Mouse (Mus musculus) heart, postnatal 0 days (tissue): ENCODE results near the gene C2cd2l.
A peak's percentile ranks its signal among the peaks of the same experiment; 100 is the strongest.

Experiments
- CTCF ChIP-seq: IDR thresholded peaks from 2 replicates; pipeline ENCODE4 v1.5.1; 2016; ENCODE audit warnings: antibody characterized with exemption, control low read depth, low read depth
- EP300 ChIP-seq: IDR thresholded peaks from 2 replicates; pipeline ENCODE4 v1.6.1; 2016; ENCODE audit warnings: antibody characterized with exemption, low read depth

DNA sequence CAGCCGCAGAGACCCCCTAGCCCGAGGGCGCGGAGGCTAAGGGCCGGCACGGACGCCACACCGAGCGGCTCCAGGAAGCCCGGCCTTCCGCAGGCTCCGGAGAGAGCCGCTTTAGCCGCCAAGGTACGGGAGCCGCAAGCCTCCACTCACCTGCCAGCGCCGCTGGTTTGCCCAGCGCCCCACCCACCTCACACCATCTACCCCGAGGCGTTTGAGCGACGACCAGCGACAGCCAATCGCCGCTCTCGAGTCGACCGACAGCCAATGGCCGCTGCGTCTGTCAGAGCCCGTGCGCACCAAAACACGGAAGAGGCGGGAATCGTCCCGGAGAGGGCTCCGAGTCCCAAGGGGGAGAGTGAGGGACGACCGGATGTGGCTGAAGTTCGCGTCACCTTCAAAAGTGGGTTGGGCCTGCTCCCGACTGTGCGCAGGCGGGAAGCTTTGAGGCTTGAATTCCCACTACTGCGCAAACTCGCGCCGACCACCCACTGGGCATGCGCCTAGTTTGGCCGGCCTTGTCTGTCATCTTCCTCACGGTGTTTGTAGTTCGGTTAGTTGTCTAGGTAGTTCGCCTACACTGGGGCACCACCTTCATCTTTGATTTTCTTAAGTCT, 14.5 kb downstream of the C2cd2l start, which contains the start of gene Hinfp:
- peak; percentile 90 for TF ChIP-seq EP300
- TF ChIP-seq CTCF = no peak
